Comparison of ENCODE assay signal across 8 mouse cellular contexts in the genomic region with DNA sequence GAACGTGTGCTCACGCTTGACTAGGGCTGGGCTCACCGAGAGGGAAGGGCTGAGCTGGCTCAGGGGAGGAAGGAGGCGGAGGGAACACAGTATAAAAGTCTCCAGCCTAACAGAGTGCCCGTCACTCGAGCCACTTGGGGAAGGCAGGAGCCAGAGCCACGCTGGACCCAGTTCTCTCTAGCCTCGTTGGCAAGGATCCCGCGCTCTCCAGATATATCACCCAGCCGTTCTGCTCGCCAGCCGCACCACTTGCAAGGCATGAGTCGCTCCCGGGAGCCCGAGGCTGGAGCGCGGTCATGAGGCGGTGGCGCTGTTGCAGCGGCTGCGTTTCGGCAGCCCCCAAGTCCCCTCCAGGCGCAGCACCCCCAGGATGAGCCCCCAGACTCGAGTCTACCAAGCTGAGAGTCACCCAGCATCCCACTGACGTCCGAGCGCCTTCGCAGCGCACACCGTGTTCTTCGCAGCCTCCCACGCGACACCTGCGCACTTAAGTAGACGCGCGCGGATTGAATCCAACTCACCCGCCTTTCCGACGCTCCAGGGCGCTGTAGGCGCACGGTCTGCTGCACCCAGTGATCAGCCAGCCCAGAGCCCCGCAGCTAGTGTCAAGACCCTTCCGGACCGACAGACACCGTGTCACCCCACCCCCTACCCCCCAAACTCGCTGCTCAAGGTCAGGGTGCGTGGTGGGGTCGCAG. TPM values are rescaled to one million over a fixed set of nuclear protein-coding genes. Genes with fewer than 3 reads are reported as not detected.
DNase-seq lines count a peak whose midpoint lies in the region; ATAC-seq lines count a peak whose summit lies in the region.

No protein-coding gene starts in this region.

- peaks cover 24% of the 10 kb centered on the region for H3K27me3 ChIP-seq in intestine, embryonic 14.5 days (replicated peaks; ENCODE audit: control insufficient read depth, insufficient read depth, low read length)

- peak overlapping the region; percentile 83 for H3K4me3 ChIP-seq in intestine, embryonic 14.5 days (ENCODE audit: low read depth, low read length)

- peak overlapping the region; percentile 68; the same call in 1 of the 2 replicates for H3K9ac ChIP-seq in intestine, embryonic 14.5 days (ENCODE audit: low read length)

- H3K4me2 ChIP-seq in intestine, embryonic 14.5 days (ENCODE audit: low read length), result peak overlapping the region; percentile 100

- ATAC-seq in intestine, embryonic 14.5 days (replicated peaks; ENCODE audit: low FRiP score, low TSS enrichment, low read depth), result peak; percentile 40
- no peak for ATAC-seq in monocyte, adult 5-6 weeks (replicated peaks; ENCODE audit: insufficient number of reproducible peaks, low FRiP score, low TSS enrichment, poor library complexity, severe bottlenecking)

- H3K36me3 ChIP-seq in intestine, embryonic 14.5 days (ENCODE audit: control insufficient read depth, insufficient read depth, low read length), result no peaks in the 10 kb centered on the region

- under 1% methylated on average over 52 of the region's 52 CpGs for WGBS in intestine, embryonic 14.5 days

- H3K9me3 ChIP-seq in intestine, embryonic 14.5 days (ENCODE audit: control insufficient read depth, low read length), result no peaks in the 10 kb centered on the region

- no peaks in the 10 kb centered on the region for H3K4me1 ChIP-seq in intestine, embryonic 14.5 days (replicated peaks; ENCODE audit: control insufficient read depth, insufficient read depth, low read length)

- no peak overlapping the region for H3K27ac ChIP-seq in intestine, embryonic 14.5 days (ENCODE audit: low read depth)

- intact Hi-C loops in gastrocnemius, postnatal 36 days (cut with DNase I), result no loop called here

- DNase-seq in adrenal gland, postnatal 25 days, result peak; percentile 89
- peak; percentile 69 for DNase-seq in embryo, embryonic 9.5 days (ENCODE audit: extremely low spot score)
- DNase-seq in gastrocnemius, postnatal 36 days, result peak; percentile 27 to 53
- peak; percentile 82 for DNase-seq in intestine, embryonic 14.5 days (ENCODE audit: low spot score)
- peak; percentile 67 to 77 for DNase-seq in left cerebral cortex, adult 8-10 months (ENCODE audit: low spot score in 2 of 2)
- DNase-seq in lung, postnatal 36 days, result peak; percentile 83
- peak; percentile 77 for DNase-seq in right cerebral cortex, postnatal 14 days

RNA-seq across cellular contexts. Expression of gene Ism1, which starts 0.8 kb away (rescaled TPM):
- 26.4 and 33.3 TPM in 2 replicates for total RNA-seq in adrenal gland, postnatal 25 days (2021)
- under 1 TPM; 0.74 TPM for total RNA-seq in gastrocnemius, postnatal 36 days (2021)
- polyA plus RNA-seq in intestine, embryonic 14.5 days (2014; fragmentation: Nextera tagmentation; extraction: Ambion mirVana), result 0.82 and 0.95 TPM in 2 replicates
- 1 to 10 TPM; 4.7 to 5.8 (median 5.4) TPM for total RNA-seq in left cerebral cortex, adult 8-10 months (2022)
- total RNA-seq in monocyte, adult 5-6 weeks (2017), result not detected in 3 replicates
